Mouse (Mus musculus): Measurements from ENCODE around the gene Exoc6. TPM values are rescaled to one million over a fixed set of nuclear protein-coding genes. Genes with fewer than 3 reads are reported as not detected.
"Not testable (repeated sequence)": the region's sequence is repeated elsewhere in the genome, so short reads cannot be mapped to it uniquely, and the experiment has no call there.

Exoc6 gene
- polyA plus RNA-seq, 2 experiments from 2014 or later, result 34.9 to 37.6 TPM

DNA sequence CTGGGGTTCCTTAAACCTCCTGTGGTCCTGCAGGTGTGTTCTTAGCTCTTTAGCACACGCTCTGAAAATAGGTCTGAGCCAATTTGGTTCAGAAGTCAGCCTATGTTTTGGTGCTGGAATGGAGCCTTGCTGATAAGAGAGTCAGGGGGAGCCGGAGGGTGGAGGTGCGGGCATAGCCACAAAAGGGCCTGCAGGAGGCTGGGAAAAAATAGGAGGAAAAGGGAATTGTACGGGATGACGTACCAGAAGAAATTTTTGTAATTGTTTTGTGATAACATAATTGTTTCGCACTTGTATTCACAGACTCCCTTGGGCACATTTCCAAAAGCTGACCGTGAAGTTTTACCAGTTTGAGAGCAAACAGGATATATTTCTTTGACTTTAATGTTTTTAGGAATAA lies 10.0 kb upstream of the Exoc6 start:
- no peak for ATAC-seq

DNA sequence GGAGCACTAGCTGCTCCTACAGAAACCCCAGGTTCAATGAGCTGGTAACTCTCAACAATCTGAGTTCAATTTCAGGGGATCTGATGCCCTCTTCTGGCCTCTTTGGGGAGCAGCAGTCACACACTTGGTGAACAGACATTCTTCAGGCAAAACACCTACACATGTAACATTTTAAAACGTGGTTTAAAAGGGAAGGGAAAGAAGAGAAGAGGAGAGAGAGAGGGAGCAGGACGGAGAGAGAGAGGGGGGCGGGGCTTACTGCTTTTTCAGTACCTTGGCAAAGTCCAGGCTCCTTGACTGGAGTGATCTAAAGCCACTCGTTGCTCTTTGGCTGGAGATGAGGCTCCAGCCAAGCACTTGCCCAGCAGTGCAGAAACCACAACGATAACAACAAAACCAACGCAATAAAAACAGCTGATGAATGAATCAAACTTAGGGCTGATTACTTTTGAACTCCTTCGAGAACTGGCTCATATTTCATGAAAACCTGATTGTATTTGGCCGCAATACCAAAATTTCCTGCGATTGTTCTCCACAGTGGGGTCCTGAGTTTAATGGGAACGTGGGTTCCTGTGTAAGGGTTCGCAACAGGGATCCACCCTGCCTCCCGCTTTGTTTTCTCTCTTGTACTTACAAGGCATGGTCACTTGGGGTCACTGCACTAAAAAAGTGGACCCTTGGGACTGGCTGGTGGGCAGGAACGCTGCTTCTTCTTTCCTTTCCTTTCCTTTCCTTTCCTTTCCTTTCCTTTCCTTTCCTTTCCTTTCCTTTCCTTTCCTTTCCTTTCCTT lies 6.5 kb upstream of the Exoc6 start:
- ATAC-seq, result no peak

GRCm38 (mm10) chr19:37544476-37544875 lies 5.7 kb upstream of the Exoc6 start:
- no peak for ATAC-seq

DNA sequence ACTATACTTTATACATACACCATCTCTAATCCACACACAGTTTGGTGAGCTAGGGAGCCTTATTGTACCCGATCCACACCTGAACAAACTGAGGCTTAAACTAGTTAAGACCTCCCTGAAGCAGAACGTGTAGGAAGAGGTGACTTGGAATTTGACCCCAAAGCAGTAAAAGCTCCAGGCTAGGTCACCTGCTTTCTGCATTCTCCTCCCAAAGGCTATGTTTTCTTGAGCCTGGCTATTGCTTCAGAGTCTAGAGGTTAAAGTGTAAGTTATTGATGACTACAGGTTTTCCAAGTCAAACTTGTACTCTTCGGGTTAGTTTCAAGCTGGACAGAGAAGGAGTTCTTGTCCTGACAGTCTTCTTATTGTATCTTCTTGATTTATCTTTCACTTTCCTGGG lies 5.0 kb upstream of the Exoc6 start:
- no peak for ATAC-seq

GRCm38 (mm10) chr19:37545725-37546124 lies 4.5 kb upstream of the Exoc6 start:
- no peak for ATAC-seq

DNA sequence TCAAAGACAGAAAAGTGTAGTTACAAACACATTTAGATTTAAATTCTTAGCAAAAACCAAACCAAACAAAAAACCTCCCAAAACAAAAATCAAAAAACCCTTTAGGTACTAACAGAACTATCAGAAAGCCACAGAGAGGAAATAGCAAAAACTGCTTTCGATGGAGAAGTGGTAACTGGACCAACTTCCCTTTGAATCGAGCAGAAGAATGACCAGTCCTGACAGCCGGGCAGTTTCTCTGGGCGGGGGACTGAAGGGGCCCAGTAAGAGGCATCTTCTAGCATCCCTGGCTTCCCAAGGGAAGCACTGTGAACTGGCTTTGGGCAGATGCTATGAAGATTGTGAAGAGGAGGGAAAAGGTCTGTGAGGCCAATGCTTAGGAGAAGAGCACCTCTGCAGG lies 3.4 kb upstream of the Exoc6 start:
- no peak for ATAC-seq

DNA sequence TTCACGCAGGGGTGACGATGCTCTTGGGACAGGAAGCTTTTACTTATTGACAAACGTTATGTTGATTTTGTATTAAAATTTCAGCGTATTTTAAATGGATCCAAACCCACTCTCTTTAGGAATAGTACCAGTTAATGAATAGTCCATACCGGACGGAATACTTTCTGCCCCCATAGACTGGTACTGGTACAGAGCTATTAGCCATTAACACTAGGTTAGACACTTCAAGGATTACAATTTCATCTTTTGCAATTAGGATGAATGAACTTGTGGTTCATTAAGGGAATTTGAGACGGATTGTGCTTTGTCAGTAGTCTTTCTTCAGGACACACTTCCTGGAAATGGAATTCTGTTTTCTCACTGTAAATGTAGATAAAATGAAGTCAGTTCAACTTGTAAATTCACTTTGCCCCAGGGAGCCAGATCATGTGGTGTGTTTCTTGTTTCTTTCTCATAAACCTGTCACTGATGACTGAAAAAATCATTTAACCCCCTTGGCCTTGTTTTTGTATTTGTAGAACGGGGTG lies 885 bp downstream of the Exoc6 start:
- no peak for ATAC-seq

DNA sequence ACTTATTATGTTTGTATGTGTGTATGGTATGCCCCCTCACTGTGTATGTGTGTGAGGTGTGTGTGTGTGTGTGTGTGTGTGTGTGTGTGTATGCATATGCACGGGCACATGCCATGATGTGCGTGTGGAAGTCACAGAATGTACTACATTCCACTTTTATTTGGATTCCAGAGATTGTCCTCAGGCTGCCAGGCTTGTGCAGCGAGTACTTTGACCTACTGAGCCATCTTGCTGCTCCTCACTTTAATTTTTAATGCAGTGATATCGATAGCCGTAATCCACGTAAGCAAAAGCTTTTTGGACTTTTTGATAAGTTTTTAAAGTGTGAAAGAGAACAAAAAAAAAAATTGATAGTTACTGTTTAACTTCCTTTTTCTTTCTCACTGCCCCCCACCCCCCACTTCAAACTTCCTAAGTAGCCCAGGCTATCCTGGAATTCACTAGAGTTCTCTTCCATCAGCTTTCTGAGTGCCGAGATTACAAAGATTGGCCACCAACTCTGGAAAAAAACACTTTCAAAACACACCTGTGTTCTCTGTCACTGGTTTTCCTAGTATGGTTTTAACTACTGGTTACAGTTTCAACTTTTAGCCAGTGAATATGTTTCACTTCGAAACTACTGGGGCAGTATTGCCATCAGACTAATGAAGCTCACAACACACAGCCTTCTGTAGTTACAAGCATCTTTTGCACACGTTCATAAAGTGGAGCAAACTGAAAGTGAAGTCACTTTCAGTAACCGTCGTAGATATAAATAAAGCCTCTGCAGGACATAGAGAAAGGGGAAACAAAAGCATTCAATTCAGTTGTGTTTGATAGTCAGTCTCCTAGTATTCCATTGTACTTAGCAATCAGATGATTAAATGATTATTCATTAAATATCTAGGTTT lies 3.4 kb downstream of the Exoc6 start:
- ATAC-seq, result peak; percentile 64

DNA sequence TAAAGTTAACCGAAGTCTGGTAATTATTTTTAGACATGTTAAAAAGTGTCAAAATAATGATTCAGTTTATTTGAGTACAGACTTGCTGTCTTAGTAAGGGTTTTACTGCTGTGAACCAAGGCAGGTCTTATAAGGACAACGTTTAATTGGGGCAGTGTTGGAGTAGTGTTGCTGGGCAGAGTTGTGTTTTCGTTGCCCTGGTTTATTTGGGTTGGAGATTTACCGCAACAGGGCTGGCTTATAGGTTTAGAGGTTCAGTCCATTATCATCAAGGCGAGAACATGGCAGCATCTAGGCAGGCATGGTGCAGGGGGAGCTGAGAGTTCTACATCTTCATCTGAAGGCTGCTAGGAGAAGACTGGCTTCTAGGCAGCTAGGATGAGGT lies 4.0 kb downstream of the Exoc6 start:
- ATAC-seq, result not testable (repeated sequence)

DNA sequence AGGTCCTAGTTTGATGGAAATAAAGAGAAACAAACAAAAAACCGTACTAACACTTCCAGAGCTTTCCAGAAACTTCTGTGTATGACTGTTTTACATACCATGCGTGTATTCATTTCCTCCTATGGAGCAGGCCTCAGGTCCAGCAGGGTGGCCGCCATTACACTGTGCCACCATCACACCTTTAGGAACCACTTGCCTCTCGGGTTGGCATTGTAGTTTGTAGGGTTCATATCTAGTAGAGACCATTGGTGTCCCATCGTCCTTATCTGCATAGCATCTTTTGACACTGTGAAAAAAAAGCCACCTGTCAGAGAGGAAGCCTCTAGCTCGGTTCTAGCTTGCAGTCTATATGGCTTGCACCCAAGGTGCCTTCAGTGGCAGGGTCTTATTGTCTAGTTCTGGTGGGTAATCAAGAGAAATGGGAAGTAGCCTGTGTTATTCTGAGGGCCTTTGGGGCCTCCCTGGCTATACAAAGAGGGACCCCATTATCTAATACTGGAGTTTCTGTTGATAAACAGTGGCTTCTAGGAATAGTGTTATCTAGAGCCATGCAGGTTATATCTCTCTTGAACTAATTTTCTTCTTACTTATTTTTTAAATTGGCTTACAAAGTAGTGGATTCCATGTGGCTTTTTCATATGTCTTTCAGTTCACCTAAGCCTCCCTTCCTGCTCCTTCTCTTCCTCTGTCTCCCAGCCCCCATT lies 5.8 kb downstream of the Exoc6 start:
- no peak for ATAC-seq

DNA sequence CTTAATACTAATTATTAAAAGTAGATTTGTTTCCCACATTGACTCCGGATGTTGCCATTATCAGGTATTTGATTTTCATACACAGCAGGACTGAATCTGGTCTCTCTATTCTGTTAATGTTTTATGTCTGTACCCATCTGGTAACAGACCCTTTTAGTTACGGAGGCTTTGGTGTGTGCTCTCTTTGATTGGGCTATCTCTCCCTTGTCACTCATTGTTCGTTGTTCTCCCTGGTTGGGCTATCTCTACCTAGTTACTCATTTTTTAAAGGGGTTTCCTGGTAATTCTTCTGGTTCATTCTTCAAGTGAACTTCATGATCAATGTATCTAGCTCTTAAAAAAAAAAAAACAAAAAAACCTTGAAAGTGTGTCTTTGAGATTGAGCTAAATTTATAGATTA lies 7.7 kb downstream of the Exoc6 start:
- no peak for ATAC-seq

DNA sequence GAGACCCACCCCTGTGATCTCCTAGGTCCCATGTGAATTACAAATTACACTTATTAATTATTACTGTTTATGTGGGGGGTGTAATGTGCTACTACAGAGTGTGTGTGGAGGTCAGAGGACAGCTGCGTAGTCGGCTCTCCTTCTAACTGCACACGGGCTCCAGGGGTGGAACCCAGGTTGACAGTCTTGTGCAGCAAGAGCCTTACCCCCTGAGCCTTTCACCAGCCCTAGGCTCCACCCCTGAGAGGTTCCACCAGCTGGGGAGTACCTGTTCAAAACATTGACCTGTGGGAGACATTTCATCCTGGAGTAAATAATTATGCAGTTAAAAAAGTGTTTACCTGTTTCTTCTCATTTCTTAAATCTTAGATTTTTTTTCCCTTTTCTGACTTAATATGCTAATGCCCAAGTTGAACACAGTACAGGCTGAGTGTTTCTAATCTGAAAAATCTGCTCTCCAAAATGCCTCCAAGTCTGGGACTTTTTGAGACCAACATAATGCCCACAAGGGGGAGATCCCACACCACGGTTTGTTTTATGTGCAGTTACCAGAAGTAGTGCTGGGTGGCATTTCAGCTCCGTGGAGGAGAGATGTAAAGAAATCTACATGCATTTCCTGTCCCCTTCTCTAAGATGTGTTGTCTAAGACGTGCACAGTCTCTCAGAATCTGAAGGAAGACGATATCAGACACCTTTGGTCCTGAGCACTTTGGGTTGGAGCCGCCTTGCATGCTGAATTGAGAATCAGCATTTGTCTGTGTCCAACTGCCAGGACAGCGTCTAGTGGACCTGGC lies 9.3 kb downstream of the Exoc6 start:
- peak; percentile 78 for ATAC-seq

- ATAC-seq, result peak; percentile 6
Observed at GRCm38 (mm10) chr19:37560080-37560427, 9.8 kb downstream of the Exoc6 start.

DNA sequence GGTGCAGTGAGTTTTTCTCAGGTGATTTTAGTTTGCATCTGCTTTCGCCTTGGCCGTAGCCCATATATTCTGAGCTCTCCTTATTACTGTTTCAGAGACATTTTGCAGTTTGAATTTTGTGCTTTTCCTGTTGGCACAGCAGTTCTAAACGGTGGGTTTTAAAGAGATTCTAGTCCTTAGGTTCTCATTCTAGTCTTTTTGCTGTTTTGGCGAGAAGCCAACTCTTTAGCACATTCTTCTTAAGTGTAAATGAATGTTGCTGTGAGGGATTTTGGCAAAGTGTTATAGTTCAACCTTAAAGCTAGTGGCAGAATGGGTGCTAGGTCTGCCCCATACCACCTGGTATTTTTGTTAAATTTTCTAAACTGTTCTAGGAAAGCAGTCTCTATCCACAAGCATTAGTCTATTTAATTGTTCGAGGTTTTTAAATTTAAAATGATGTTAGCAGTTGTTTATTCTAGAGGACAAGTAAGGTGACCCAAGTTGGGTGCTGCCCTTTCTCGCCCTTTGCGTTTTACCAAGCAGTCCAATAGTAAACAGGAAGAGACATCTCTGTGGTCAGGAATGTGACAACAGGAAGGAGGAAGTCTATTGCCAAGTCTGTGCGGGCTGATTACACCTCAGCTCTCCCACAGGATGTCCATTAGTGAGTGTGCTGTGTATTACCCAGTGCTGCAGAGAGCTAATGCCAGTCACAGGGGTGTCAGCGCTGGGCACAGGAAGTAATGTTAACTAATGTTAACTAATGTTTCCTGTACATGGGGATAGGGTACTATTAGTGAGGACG lies 11.1 kb downstream of the Exoc6 start:
- ATAC-seq, result peak; percentile 65

DNA sequence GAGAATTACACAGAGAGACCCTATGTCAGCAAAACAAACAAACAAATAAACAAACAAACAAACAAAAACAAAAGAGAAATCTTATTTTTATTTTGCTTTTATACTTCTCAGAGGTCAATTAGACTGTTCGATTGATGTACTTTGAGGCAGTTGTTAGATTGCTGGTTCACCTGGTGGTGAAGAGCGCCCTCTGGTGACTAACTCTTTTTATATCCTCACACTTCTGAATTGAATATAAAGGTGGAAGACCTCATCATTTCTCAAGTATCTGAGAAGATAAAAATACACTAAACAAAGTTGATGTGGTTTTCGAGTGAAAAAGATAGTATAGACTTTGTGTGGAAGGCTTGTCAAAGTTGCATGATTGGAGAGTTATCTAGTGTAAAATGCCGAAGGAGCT lies 13.5 kb downstream of the Exoc6 start:
- ATAC-seq, result no peak

GRCm38 (mm10) chr19:37565806-37566205 lies 15.6 kb downstream of the Exoc6 start:
- ATAC-seq, result no peak

GRCm38 (mm10) chr19:37569186-37569754 lies 19.1 kb downstream of the Exoc6 start:
- ATAC-seq, result no peak

DNA sequence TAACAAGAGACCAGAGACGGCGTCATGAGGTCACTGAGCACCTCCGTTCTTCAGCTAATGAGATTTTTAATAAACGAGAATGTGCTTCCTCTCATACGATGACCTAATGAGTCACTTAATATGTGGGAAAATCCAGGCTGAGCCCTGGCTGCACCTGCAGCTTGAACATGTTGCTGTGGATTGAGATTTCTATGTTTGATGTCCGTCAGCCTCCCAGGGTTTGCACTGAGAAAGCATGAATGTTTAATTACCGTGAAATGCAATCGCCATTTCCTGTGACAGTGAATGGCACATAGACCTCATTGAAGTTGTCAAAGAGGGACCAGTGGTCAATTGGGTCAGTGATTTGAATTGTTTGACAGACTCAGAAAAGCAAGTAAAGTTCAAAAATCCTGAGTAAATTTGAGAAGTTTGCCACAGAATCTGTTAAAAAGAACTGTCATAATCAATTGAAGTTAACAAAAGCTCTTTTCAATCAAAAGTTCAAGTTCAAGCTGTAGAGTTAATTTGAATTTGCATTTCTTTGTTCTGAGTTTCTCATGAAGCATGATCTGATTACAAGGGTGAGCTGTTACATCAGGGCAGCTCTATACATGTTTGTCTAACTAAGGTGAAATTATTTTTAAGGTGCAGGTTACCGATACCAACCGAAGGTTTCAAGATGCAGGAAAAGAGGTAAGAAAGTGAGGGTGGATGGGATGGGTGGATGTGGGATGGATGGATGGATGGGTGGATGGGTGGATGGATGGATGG lies 20.9 kb downstream of the Exoc6 start:
- no peak for ATAC-seq

DNA sequence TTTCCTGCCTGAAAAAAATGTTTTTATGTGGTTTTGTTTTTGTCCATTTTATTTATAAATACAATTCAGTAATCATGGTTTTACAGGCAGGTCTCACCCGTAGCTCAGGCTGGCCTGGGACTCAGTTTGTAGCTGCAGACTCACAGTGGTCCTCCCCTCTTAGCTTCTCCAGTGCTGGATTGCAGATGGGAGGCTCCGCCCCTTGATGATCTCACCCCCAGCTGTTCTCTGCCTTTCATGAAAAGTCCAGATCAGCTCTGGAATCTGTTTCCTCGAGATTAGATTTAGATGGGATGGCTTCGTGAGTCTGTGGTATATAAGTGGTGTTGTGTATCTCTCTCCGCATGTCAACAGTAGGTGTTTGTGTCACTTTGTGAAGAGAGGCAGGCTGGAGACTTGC lies 24.6 kb downstream of the Exoc6 start:
- ATAC-seq, result no peak

- no peak for ATAC-seq
Observed at GRCm38 (mm10) chr19:37579607-37580006, 29.4 kb downstream of the Exoc6 start.
